Mouse (Mus musculus): ENCODE results near the gene Epha6. TPM values are rescaled to one million over a fixed set of nuclear protein-coding genes. Genes with fewer than 3 reads are reported as not detected.
"Not testable (repeated sequence)": the region's sequence is repeated elsewhere in the genome, so short reads cannot be mapped to it uniquely, and the experiment has no call there.

Epha6 gene
- polyA plus RNA-seq, 1 experiment, result 12.7 TPM

DNA sequence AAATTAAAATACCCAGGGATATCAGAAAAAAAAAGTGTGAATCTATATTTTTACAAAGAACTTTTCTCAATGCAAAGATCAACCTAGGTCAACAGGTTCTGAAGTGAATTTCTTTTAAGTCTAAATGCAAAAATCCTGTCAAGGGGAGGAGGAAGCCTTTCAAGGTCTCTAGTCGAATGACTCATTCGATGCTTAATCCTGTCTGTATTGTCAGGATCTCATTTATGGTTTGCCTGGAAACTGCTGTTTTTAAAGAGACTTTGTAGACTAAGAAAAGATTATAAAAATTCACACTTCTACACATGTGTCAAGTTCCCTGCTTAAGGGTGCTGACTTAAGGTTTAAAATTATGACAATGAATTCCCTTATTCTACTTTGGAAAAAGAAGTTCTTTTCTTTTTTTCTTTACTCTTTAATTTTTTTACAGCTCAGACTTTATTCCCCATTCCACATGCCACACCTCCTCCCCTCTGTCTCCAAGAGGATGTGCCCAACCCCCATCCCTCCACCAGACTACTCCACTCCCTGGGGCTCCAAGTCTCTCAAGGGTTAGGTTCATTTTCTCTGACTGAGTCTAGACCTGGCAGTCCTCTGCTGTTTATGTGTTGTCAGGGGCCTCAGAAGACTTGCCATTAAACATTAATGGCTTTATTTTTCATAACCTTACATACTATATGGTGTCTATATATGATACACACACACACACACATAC, 598.3 kb downstream of the Epha6 start:
- peak; percentile 8 to 39 for DNase-seq (ENCODE audit: extremely low spot score in 1 of 2, low spot score in 1 of 2)

DNA sequence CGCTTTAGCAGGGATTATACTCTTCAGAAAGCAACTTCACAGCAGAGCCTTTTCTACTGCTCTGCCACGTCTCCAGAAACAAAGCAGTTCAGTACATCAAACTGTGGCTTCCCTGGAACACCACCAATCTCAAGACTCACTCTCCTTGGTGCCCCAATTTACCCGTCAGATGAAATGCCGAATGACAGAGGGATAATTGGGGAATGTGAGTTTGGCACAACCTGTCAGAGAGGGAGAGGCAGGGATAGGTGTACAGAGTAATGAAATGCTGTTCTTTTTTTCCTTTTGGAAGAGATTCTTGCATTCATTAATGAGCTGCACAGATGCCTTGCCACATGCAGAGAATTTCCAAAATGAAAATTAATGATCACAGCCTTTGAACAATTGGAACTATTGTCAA, 635.5 kb downstream of the Epha6 start:
- peak in 1 of 2 experiments; percentile 5 for DNase-seq (ENCODE audit: extremely low spot score in 1 of 2, low spot score in 1 of 2)

DNA sequence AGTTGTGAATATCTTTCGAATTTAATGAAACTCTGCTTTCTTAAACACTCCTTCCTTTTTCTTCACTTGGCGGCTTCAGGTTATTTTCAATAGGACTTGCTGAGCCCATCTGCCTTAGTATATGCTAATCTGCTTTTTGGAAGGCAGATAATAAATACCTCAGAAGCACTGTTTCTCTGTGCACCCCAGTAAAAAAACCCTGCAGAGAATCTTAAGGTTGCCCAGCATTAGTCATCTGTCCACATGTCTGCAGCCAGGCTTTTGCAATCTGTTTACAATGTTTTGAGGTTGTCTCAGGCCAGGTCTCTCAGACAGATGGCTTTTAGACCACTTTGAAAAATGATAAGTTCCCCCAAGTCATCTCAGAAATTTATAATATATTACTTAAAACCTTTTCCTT, 649.6 kb downstream of the Epha6 start:
- DNase-seq (ENCODE audit: extremely low spot score in 1 of 2, low spot score in 1 of 2), result no peak

DNA sequence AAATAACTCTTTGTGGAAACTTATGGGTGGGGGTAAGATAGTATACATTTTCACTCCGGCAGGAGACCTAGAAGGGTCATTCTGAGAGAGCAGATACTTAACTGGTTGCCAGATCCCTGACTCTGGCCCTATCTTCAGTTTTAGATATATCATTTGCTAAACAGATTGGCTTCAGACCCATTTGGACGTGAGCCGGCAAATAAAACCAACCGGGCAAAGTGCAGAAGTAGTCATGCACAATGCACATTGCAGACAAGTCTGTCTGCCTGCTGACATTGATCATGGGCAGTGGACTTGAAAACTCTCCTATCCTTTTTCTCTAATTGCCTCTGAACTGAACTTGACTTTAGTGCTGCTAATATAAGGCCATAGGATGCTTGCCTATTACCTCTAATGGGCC, 681.6 kb downstream of the Epha6 start:
- DNase-seq (ENCODE audit: extremely low spot score in 1 of 2, low spot score in 1 of 2), result no peak

DNA sequence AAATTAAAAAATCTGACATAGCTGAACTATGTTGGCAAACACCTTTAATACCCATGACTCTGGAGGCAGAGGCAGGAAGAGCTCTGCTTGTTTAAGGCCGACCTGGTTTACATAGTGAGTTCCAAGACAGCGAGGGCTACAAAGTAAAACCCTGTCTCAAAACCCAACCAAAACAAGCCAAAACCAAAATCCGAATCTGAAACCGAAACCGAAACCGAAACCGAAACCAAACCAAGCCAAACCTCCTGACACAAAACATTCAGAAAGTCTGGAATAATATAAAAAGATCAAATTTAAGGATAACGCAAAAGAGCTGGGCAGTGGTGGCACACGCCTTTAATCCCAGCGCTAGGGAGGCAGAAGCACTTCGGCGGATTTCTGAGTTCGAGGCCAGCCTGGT, 725.3 kb downstream of the Epha6 start:
- no peak for DNase-seq (ENCODE audit: extremely low spot score in 1 of 2, low spot score in 1 of 2)

DNA sequence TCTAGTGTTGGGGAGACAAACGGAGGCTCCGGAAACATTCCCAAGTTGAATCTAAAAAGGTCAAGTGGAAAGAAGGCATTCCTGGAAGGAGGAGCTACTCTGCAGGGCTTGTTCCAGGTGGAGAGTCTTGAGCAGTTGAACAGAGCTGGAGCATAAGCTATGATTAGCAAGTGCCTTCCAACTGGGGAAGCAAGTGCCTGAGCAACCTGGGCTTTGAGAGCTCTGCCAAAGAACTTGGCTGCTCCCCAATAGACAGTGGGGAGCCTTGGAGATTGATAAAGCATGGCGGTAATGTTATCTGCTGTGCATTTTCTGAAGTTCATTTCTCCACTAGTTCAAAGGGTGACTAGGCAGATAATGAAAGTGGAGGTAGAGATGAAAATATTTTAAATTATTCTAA, 733.5 kb downstream of the Epha6 start:
- DNase-seq (ENCODE audit: extremely low spot score in 1 of 2, low spot score in 1 of 2), result no peak

DNA sequence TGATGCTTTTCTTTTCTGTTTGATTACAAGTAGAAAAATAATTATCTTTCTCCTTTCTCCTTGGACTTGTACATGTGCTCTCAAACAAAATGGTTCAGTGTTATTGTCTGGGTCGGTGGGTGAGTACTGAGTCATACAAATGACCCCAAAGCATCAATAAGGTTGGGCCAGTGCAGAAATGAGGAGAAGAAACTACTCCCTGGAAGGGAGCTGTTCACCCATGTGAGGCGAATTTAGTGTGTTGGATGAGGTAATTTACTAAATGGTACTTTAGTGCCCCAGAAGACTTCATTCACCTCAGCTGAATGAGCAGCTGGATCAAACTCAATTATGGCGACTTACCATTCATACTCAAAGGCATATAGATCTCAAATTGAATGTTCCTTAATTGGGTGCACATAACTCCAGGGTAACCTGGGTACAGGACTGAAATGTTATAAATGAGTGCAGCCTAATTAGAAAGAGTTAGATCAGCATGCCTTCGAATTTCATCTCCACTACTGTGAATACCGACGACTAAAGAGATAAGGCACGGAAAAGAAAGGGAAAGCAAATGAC, 751.1 kb downstream of the Epha6 start:
- no peak for DNase-seq (ENCODE audit: extremely low spot score in 1 of 2, low spot score in 1 of 2)

DNA sequence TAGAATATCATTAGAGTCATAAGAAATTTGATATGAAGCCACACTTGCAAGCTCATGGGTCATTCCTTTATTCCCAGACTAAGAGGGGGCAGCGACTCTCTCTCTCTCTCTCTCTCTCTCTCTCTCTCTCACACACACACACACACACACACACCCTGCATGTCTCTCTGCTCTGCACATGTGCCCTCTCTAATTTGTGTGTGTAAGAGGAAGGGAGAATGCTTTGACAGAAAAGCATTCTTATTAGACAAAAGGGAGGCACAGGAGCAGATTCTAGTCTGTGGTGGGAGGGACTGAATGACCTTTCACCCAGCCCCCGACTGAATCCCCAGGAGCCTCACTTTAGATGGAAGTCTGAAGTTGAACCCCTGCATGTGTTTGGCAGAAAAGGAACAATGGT, 752.6 kb downstream of the Epha6 start:
- no peak for DNase-seq (ENCODE audit: extremely low spot score in 1 of 2, low spot score in 1 of 2)

DNA sequence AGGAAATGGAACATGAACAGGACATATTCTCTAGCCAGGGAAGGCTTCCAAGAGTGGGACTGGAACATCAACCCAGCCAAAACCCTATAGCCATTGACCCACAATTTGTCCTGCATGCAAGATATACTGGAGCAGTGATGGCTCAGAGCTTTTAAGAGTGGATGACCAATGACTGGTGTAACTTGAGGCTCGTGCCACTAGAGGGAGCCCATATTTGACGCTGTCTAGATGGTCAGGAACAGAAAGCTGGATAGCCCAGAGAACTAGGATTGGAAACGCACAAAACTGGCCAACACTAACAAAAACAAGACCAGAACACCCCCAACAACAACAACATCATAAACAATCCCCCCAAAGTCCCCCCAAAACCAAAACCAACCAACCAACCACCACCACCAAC, 758.8 kb downstream of the Epha6 start:
- peak in 1 of 2 experiments; percentile 64 for DNase-seq (ENCODE audit: extremely low spot score in 1 of 2, low spot score in 1 of 2)

DNA sequence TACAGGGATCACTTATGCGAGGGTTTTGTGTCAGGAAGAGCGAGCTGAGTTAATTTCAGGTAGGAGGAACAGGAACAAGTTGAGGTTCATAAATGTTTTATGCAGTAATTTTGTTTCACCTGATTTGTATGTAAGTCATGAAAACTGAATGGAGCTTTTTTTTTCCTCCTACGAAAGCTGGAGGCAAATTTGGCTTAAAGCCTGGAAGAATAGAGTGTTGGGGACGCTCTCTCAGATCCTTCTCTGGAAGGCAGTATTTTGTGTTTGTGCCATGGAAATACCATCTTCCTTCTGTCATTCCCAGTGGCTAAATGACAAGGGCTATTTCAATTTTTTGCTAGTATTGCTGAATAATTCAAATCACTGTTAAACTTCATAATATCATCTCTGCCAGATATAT, 768.6 kb downstream of the Epha6 start:
- peak in 1 of 2 experiments; percentile 61 for DNase-seq (ENCODE audit: extremely low spot score in 1 of 2, low spot score in 1 of 2)

DNA sequence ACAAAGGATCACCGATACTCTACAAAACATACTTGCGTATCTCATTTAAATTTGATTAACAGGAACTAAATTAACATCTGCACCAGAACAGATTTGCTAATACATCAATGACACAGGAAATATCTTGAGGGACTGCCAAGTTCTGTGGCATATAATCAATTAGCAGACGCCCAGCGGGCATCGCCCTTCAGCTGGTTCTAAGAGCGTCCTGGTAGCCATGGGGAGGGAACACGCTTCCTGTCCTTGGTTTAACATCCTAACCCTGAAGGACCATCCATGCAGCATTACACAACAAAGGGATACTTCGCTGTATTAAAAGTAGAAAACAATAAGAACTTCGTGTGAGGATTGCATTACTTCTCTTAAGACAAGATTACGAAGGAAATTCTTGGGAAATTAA, 769.0 kb downstream of the Epha6 start:
- no peak for DNase-seq (ENCODE audit: extremely low spot score in 1 of 2, low spot score in 1 of 2)

DNA sequence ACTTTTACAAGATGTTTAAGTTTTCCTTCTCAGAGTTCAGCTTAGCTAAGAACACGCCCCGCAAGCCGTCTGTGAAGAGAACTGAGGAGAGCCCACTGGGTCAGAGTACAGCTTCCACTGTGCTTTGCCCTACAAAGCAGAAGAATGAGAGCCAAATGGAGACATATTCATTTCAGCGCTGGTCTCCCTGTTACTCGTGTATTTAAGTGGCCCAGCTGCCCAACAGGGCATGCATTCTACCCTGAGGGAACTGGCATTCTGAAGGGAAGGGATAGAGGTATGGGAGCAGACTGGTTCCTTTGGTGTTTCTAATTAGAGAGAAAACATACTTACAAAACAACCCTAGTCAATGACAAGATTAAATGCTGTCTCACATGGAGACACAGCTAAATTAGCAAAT, 772.9 kb downstream of the Epha6 start:
- no peak for DNase-seq (ENCODE audit: extremely low spot score in 1 of 2, low spot score in 1 of 2)

DNA sequence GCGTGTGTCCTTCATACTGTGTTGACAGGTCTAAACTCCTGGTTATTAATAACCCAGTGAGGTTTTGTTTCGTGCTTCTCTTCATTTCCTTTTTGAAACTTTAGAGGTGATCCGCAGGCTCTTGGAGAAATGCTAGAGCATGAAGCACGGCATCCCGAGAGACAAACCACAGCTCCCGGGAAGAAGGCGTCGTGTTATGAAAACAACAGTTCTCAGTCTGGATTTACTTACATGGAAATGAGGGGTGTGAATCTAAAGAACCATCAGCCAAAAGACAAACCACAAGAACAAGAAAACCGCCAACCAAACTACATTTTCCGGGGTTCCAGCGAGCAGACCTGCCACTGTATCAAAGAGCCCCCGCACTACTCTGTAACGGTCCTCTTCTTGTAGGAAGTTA, 775.7 kb downstream of the Epha6 start:
- peak in 1 of 2 experiments; percentile 17 for DNase-seq (ENCODE audit: extremely low spot score in 1 of 2, low spot score in 1 of 2)

DNA sequence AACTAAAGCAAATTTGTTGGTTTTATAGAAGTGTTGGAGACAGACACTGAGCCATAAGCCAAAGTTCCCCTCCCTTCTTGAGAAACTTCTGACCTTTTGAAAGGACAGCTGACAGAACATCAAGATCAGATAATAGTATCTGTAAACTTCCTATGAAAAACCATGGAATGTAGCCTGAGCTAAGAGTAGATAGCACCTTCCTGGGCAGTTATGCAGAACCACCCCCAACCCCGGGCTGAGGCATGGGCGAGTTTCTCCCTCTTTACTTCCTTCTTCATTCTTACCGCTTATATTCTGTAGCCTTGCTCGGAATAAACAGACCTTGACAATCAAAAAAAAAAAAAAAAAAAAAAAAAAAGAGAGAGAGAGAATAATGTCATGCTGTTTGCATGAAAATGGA, 805.5 kb downstream of the Epha6 start:
- not testable (repeated sequence) for DNase-seq (ENCODE audit: extremely low spot score in 1 of 2, low spot score in 1 of 2)

DNA sequence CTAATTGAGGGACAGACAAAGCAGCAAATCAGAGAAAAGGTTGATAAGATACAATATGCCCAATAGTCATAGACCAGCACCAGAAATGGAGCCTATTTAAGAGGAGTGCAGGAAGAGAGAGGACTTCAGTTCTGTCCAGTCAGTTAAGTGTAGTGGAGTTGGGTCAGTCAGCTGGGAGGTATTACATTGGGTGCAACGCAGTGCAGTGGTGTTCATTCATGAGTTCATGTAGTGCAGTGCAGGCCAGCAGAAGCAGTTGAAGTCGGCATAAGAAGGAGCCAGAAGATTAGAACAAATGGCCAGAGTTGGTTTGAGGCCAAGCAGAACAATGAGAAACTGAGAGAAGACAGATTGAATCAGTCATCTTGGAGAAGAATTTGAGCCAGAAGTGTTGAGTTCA, 833.0 kb downstream of the Epha6 start:
- no peak for DNase-seq (ENCODE audit: extremely low spot score in 1 of 2, low spot score in 1 of 2)

DNA sequence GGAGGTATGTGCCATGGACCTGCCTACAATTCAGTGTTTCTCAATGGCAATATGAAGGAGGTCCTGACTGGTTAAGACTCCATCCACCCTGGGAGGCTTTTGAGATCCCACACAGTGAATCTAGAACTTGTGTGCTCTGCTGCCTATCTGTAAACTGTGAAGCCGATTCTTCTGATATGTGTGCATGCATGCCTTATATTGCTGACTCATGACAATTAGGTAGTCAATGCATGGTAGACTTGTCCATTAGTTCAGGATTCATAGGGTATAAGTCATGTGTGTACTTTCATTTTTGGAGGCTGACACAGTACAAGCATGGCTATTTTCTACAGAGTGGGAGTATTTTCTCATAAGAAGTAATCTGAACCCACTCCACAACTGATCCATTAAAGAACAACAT, 834.9 kb downstream of the Epha6 start:
- no peak for DNase-seq (ENCODE audit: extremely low spot score in 1 of 2, low spot score in 1 of 2)

DNA sequence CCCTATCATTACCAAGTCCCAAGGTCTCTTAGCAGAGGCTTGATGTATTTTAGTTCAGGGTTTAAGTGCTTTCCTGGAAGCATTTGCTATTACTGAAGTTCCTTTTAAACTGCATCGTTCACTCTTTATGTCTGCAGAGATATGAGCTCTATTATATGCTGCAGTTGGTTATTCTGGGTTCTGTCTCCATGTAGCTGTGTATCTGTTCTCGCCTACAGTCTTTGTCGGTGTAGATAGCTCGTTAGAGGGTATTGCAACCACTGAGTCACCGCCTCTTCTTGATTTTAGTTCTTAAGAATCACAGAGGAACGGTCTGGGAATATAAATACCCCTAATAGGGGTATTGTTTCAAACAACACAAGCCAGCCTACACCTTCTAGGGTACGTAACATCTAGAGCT, 835.4 kb downstream of the Epha6 start:
- DNase-seq (ENCODE audit: extremely low spot score in 1 of 2, low spot score in 1 of 2), result peak in 1 of 2 experiments; percentile 35

DNA sequence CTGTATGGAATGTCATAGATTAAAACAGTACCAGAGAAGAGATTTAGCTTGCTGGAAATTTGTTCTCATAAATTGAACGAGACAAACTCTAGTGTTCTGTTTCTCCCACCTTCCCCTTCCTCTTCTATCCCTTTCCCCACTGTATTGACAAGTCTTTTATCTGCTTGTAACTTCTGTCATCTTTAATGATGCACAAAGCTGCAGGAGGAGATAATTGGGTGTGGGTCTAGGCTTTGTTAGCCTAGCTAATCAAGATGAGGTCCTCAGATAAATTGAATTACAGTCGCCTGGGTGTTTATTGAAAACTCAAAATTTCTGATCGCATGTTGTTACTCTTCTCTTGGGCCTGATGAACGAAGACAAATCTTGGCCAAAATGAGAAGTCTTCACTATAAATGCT, 844.5 kb downstream of the Epha6 start:
- DNase-seq (ENCODE audit: extremely low spot score in 1 of 2, low spot score in 1 of 2), result no peak

DNA sequence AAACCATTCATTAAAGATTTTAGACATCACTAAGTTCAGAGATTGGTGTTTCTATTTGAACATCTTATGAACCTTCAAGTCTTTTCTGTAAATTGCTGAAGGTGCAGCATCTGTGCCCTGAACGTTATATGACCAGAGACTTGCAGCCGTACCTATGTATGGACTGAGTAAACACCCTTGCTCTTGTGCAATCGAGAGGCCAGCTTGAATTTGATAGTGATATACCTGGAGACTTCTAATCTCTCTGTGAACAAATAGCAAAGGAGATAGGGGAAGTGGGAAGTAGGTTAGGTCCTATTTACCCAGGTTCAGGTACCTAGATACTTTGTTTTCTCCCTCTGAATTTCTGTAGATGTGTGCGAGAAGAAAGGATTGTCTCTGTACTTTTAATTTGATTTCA, 854.4 kb downstream of the Epha6 start:
- DNase-seq (ENCODE audit: extremely low spot score in 1 of 2, low spot score in 1 of 2), result no peak

DNA sequence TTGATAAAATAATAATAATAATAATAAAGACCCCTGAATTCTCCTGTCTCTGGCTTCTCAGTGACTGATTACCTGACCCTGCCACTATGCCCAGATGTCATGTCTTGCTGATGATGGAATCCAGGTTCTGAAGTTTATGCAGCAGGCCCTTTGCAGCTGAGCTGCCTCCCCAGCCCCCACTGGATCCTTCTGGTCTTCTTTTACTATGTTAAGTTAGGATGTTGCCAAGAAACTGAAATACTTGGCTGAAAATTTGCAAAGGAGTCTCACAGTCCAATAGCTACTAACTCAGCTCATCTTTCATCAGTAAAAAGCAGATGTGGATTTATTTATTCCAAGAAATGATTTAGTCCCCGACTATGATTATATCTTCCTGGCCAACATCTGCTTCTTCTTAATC, 861.7 kb downstream of the Epha6 start:
- DNase-seq (ENCODE audit: extremely low spot score in 1 of 2, low spot score in 1 of 2), result no peak

DNA sequence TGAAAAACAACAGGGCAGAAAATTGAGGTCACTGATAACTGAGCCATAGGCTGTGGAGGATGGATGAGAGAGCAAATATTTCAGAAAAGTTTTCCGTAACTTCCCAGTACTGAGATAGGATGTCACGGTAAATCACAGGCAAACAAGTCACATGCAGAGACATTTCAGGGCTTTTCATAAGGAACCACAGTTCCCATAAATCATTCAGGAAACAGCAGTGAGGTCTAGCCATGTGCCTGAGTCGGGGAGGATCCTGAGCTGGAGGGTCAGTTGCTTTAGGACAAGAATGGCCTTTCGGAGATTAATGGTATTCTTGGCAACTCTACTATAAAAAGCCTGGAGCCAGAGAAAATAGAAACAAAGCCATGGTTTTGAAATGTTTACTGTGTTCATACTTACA, 889.8 kb downstream of the Epha6 start:
- DNase-seq (ENCODE audit: extremely low spot score in 1 of 2, low spot score in 1 of 2), result no peak

DNA sequence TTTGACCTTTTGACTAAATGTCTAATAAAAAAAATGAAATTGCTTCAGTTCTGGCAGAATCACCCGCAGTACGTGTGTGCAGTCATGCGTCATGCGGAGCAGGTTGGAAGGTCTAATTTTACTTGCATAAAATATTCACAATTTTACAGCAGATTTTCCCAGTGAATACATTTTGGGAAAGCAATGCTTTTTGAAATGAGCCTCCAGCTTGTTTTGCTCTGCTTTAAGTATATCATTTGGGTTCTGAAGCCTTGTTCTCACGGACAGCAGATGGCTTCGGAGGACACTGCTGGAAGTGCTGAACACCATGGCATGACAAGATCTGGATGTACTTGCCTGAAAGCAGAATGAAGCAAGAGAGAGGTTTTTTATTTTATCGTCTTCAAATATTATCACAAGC, 912.1 kb downstream of the Epha6 start:
- DNase-seq (ENCODE audit: extremely low spot score in 1 of 2, low spot score in 1 of 2), result peak; percentile 78 to 79

DNA sequence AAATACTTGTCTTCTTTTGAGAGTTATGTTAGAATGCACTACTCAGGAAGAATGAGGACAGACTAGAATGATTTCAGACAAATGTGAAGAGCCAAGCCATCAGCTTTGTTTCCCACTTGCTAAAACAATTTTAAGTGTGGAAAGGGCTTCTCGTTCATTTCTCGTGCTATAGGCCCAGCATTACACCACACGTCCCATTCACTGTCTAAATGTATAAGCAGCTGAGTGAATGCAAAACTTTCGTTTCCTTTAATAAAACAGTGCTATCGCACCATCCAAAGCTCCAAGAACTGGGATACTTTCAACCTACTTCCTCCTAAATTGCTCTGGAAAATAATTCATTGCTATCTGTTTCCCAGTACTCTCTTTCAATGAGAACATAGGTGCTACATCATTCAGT, 916.2 kb downstream of the Epha6 start:
- no peak for DNase-seq (ENCODE audit: extremely low spot score in 1 of 2, low spot score in 1 of 2)

Data from frontal cortex, adult 2 months (tissue).